Mouse (Mus musculus): ENCODE measurements at regions not wholly inside any gene's neighbourhood (a gene's known extent, or its start where the extent isn't known, plus 50 kb on each side); places are given as distances from the start of the nearest gene placed in this dataset.

DNA sequence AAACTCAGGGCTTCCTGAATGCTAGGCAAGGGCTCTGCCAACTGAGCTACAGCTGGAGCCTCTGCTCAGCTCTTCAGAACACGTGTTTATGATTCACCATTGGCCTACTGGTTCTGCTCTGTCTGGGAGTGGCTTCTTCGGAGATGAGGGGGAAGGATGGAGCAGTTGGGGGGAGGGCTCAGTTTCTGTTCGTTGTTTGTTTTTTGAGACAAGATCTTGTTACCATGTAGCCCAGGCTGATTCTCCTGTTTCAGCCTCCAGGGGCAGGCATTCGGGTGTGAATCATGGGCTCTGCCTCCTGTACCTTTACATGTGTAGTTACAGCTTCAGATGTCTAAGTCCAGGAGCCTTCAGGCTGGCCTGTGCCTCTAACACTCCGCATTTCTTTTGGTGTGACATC lies 285.3 kb upstream of the Gadl1 start:
- WGBS, result 23% methylated on average over 5 of the region's 5 CpGs
- Histone ChIP-seq H3K4me3 (replicated peaks) (no peak overlapping the region), H3K4me2 (replicated peaks) (no peak overlapping the region), H3K9ac (no peak overlapping the region), H3K9me3 (replicated peaks) (no peaks in the 10 kb centered on the region), H3K4me1 (peaks cover 9% of the 10 kb centered on the region; the same call in 1 of the 2 replicates), H3K36me3 (no peaks in the 10 kb centered on the region), H3K27ac (replicated peaks) (no peak overlapping the region), H3K27me3 (no peaks in the 10 kb centered on the region)
- ATAC-seq (ENCODE audit: insufficient number of reproducible peaks, low FRiP score, low TSS enrichment, low read depth), result no peak; the same call in 1 of the 2 replicates

DNA sequence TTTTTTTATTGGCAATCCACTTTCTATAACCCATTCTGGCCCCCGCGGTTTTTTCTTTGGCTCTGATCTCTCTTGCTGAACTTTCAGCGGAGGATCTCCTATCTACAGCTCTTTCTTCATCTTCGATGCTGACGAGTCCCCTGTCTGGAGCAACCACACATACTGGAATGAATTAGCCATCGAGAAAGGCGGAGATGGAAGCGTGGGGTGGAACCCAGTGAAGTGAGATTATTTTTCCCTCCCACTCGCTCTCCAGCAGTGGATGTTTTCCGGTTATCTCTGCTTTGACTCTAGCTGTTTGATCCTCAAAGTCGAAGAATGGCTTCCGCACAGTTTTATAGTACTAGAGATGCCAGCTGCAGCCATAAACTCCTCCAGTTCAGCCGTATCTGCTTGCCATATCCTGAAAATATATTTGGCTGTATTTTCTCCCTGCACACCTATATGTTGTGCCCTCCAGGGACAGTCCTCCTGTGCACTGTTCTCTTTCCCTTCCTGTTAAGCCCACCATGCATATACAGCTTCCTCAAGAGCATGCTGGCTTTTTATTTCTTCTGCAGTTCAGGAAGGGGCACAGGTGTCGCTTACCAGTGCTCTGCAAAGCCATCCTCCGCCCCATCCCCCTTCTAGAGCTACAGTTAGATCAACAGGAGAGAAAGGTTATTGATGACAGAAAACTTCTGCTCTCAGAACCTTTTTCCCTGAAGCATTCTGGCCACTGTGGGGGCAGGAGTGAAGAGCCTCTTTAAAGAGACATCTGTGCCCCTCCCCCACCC lies 284.3 kb upstream of the Gadl1 start:
- Histone ChIP-seq H3K4me3 (replicated peaks) (no peak overlapping the region), H3K4me1 (peaks cover 9% of the 10 kb centered on the region; the same call in 1 of the 2 replicates), H3K4me2 (replicated peaks) (no peak overlapping the region), H3K36me3 (no peaks in the 10 kb centered on the region), H3K9ac (no peak overlapping the region), H3K27me3 (no peaks in the 10 kb centered on the region), H3K27ac (replicated peaks) (no peak overlapping the region), H3K9me3 (replicated peaks) (no peaks in the 10 kb centered on the region)
- WGBS, result 61% methylated on average over 15 of the region's 15 CpGs
- ATAC-seq (ENCODE audit: insufficient number of reproducible peaks, low FRiP score, low TSS enrichment, low read depth), result no peak

DNA sequence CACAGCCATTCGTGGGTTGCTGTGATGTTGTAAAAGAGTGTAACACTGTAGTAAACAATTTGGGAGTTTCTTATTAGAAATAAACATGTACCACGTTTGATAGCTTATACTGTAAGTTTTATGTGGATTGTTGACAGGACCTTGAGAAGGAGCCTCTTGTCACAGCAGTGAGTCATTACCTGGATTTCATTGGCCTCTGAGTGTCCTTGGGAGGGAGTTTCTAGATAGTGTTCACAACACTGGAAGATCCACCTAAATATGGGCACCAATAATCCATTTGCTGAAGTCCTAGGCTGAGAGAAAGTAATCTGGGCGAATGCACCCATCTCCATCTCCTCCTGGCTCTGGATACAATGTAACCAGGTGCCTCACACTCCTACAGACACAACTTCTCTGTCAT lies 281.7 kb upstream of the Gadl1 start:
- H3K4me1 ChIP-seq, result peaks cover 9% of the 10 kb centered on the region; the same call in 1 of the 2 replicates
- no peak for ATAC-seq (ENCODE audit: insufficient number of reproducible peaks, low FRiP score, low TSS enrichment, low read depth)
- H3K9ac ChIP-seq, result no peak overlapping the region
- no peak overlapping the region for H3K4me2 ChIP-seq (replicated peaks)
- H3K4me3 ChIP-seq (replicated peaks), result no peak overlapping the region
- no peak overlapping the region for H3K27ac ChIP-seq (replicated peaks)
- no peaks in the 10 kb centered on the region for H3K9me3 ChIP-seq (replicated peaks)
- H3K27me3 ChIP-seq, result no peaks in the 10 kb centered on the region
- no peaks in the 10 kb centered on the region for H3K36me3 ChIP-seq
- whole genome bisulfite sequencing, result 75% methylated on average over 3 of the region's 3 CpGs

DNA sequence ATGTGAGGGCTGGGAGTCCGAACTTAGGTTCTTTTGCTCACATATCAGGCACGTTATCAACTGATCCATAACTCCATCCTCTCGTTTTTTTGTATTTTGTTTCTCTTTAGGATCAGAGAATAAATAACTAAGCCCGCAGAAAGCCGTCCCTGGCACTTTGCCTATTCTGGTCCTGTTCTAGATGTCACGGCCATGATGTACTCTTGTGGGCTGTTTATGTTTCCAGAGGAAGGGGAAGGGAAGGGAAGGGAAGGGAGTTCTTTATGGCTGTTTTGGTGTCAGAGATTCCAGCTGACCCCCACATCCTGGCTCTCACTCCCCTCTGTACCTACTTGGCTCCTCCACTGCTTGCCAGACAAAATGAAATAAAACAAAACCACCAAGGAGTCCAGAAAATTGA lies 272.1 kb upstream of the Gadl1 start:
- Histone ChIP-seq H3K36me3 (no peaks in the 10 kb centered on the region), H3K9me3 (replicated peaks) (no peaks in the 10 kb centered on the region), H3K27ac (replicated peaks) (no peak overlapping the region), H3K9ac (no peak overlapping the region), H3K4me1 (0 out of 2 replicates have a peak, but pooled peaks cover 6% of the 10 kb centered on the region), H3K27me3 (no peaks in the 10 kb centered on the region), H3K4me2 (replicated peaks) (no peak overlapping the region), H3K4me3 (replicated peaks) (no peak overlapping the region)
- WGBS, result 89% methylated on average over 6 of the region's 6 CpGs
- no peak for ATAC-seq (ENCODE audit: insufficient number of reproducible peaks, low FRiP score, low TSS enrichment, low read depth)

DNA sequence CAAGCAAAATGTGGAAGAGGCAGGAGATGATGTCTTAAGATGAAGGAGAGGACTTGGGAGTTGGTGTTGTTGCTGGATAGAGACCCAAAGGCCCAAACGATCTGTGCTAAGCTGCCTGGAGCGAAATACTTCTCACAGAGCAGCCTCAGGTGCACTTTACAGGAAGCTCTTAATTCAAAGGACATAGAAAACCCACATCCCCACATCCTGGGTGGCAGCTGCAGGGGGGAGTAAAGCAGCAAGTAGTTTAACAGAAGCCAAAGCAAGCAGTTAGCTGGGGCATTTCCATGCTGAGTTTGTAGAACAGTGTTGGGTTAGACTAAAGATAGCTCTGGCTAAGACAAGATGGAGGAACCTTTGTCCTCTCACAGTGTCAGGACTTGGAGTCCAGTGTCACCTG lies 268.5 kb upstream of the Gadl1 start:
- H3K4me1 ChIP-seq, result no peaks in the 10 kb centered on the region
- H3K36me3 ChIP-seq, result no peaks in the 10 kb centered on the region
- ATAC-seq (ENCODE audit: insufficient number of reproducible peaks, low FRiP score, low TSS enrichment, low read depth), result no peak
- no peak overlapping the region for H3K27ac ChIP-seq (replicated peaks)
- no peaks in the 10 kb centered on the region for H3K9me3 ChIP-seq (replicated peaks)
- H3K4me2 ChIP-seq (replicated peaks), result no peak overlapping the region
- no peak overlapping the region for H3K9ac ChIP-seq
- no peaks in the 10 kb centered on the region for H3K27me3 ChIP-seq
- no peak overlapping the region for H3K4me3 ChIP-seq (replicated peaks)
- WGBS, result 83% methylated on average over 2 of the region's 2 CpGs

DNA sequence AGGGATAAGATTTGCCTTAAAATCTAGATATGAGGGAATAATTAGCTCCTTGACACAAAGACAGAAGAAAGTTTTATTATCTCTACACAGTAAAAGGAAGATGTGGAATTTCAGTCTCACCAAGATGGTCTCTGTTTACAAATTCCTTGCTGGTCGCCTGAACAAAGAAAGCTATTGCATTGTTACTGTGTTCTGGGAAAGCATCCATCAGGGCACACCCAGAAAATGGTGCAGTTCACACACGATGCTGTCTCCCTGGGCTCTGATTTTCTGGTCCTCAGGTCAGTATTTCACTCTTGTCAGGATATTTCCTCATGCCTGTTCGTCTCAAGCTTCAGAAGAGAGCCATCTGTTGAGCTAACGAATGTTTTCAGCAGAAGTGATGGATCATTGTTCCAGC lies 267.2 kb upstream of the Gadl1 start:
- H3K27me3 ChIP-seq, result peaks cover 2% of the 10 kb centered on the region; the same call in 1 of the 2 replicates
- no peak overlapping the region for H3K27ac ChIP-seq (replicated peaks)
- H3K9me3 ChIP-seq (replicated peaks), result no peaks in the 10 kb centered on the region
- H3K4me1 ChIP-seq, result no peaks in the 10 kb centered on the region
- no peak for ATAC-seq (ENCODE audit: insufficient number of reproducible peaks, low FRiP score, low TSS enrichment, low read depth)
- WGBS, result 39% methylated on average over 4 of the region's 4 CpGs
- H3K9ac ChIP-seq, result no peak overlapping the region
- no peak overlapping the region for H3K4me2 ChIP-seq (replicated peaks)
- H3K4me3 ChIP-seq (replicated peaks), result no peak overlapping the region
- H3K36me3 ChIP-seq, result no peaks in the 10 kb centered on the region

DNA sequence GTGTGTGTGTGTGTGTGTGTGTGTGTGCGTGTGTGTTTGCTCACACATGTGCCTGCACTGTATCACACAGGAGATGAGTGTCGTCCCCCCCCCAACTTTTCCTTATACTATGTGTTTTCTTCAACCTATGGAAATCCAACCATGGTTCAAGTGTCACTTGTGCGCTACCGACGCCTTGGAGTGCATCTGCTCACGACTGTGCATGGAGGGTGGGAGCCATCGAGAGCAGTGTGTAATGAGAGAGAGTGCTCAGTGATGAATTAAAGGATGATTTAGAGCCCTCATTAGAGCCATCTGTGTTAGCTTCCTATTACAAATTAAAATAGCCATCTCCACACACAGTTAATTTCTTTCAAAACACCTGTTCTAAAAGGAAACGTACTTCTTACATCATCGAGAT lies 264.3 kb upstream of the Gadl1 start:
- Histone ChIP-seq H3K27me3 (peaks cover 2% of the 10 kb centered on the region; the same call in 1 of the 2 replicates), H3K36me3 (no peaks in the 10 kb centered on the region), H3K4me1 (no peaks in the 10 kb centered on the region), H3K9ac (no peak overlapping the region), H3K9me3 (replicated peaks) (no peaks in the 10 kb centered on the region), H3K4me3 (replicated peaks) (no peak overlapping the region), H3K4me2 (replicated peaks) (no peak overlapping the region), H3K27ac (replicated peaks) (no peak overlapping the region)
- ATAC-seq (ENCODE audit: insufficient number of reproducible peaks, low FRiP score, low TSS enrichment, low read depth), result no peak
- 77% methylated on average over 9 of the region's 9 CpGs for WGBS

DNA sequence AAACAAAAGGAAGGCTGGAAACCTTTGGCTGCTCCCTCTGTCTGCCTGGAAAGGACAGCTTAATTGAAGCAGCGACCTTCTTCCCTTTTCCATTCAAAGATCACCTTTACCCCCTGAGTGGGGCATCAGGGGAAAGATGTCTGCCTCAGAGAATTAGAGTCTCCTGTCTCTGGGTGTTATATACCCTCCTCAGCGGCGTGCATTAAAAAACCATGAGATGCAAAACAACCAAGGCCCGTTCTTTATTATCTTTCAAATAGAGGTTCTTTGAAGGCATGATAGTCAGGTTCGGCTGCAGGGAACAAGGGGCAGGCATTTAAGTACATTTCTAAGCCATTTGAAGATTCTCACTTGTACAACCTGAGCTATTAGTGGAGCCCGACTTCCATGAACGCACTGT lies 263.0 kb upstream of the Gadl1 start:
- Histone ChIP-seq H3K9me3 (replicated peaks) (no peaks in the 10 kb centered on the region), H3K27me3 (peaks cover 2% of the 10 kb centered on the region; the same call in 1 of the 2 replicates), H3K36me3 (no peaks in the 10 kb centered on the region), H3K4me2 (replicated peaks) (no peak overlapping the region), H3K27ac (replicated peaks) (no peak overlapping the region), H3K4me3 (replicated peaks) (no peak overlapping the region), H3K4me1 (no peaks in the 10 kb centered on the region), H3K9ac (no peak overlapping the region)
- no peak for ATAC-seq (ENCODE audit: insufficient number of reproducible peaks, low FRiP score, low TSS enrichment, low read depth)
- WGBS, result 59% methylated on average over 7 of the region's 7 CpGs

DNA sequence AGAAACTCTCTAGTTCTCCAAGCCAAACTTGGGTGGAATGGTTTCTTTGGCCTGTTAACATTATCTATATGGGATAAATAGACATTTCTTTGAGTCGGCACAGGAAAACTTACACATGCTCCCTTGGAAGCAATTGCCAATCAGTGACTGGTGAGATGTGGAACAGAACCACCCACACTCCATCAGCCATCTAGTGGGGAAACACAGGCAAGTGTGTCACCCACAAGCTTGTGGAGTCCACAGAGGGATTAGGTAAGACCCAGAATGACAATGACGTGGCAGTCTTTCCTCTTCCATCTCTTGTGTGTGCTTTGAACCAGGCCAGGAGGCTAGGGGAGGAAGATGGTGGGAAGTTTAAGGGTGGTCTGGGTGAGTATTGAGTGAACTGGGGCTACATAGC lies 257.5 kb upstream of the Gadl1 start:
- no peak for ATAC-seq (ENCODE audit: insufficient number of reproducible peaks, low FRiP score, low TSS enrichment, low read depth)
- Histone ChIP-seq H3K4me3 (replicated peaks) (no peak overlapping the region), H3K27me3 (no peaks in the 10 kb centered on the region), H3K9me3 (replicated peaks) (no peaks in the 10 kb centered on the region), H3K36me3 (no peaks in the 10 kb centered on the region), H3K9ac (no peak overlapping the region), H3K4me2 (replicated peaks) (no peak overlapping the region), H3K4me1 (no peaks in the 10 kb centered on the region), H3K27ac (replicated peaks) (no peak overlapping the region)
- WGBS, result 91% methylated on average over 2 of the region's 2 CpGs

DNA sequence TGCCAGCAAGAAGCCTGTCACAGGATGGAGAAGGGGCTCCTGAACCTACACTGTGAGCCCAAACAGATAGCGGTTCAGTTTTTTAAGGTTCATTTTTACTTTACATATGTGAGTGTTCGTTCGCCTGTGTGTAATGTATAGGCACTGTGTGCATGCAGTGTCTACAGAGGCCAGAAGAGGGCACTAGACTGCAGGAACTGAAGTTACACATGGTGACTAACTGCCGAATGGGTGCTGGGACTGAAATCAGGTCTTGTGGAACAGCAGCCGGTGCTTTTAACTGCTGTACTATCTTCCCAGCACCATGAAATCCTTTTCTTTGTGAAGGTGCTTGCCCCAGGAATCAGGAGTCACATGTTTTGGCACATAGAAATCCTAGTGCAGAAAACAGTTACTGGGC lies 256.1 kb upstream of the Gadl1 start:
- H3K4me1 ChIP-seq, result no peaks in the 10 kb centered on the region
- H3K9me3 ChIP-seq (replicated peaks), result no peaks in the 10 kb centered on the region
- no peaks in the 10 kb centered on the region for H3K36me3 ChIP-seq
- no peak overlapping the region for H3K4me2 ChIP-seq (replicated peaks)
- 93% methylated on average over 5 of the region's 5 CpGs for WGBS
- H3K9ac ChIP-seq, result no peak overlapping the region
- no peak overlapping the region for H3K27ac ChIP-seq (replicated peaks)
- no peak for ATAC-seq (ENCODE audit: insufficient number of reproducible peaks, low FRiP score, low TSS enrichment, low read depth)
- H3K4me3 ChIP-seq (replicated peaks), result no peak overlapping the region
- no peaks in the 10 kb centered on the region for H3K27me3 ChIP-seq

DNA sequence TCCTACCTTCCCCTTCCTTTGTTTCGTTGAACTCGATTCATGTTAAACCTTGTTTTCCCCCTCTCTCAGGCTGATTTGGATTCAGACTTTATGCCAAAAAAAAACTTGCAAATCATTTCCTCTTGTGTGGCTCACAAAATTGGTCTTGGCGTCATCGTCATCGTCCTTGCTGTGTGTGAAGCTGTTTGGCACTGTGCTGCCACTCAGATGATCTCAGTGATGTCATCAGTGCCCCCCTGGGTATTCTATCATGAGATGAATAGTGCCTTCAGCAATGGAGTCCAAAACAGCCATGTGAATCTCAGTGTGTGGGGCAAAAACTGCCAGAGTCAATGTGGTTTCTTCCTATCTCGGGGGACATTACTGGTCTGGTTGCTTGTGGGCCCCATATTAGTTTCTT lies 254.3 kb upstream of the Gadl1 start:
- ATAC-seq (ENCODE audit: insufficient number of reproducible peaks, low FRiP score, low TSS enrichment, low read depth), result no peak
- no peak overlapping the region for H3K4me3 ChIP-seq (replicated peaks)
- 70% methylated on average over 6 of the region's 6 CpGs for WGBS
- no peaks in the 10 kb centered on the region for H3K4me1 ChIP-seq
- H3K27ac ChIP-seq (replicated peaks), result no peak overlapping the region
- no peaks in the 10 kb centered on the region for H3K9me3 ChIP-seq (replicated peaks)
- H3K36me3 ChIP-seq, result no peaks in the 10 kb centered on the region
- H3K4me2 ChIP-seq (replicated peaks), result no peak overlapping the region
- no peaks in the 10 kb centered on the region for H3K27me3 ChIP-seq
- H3K9ac ChIP-seq, result no peak overlapping the region

DNA sequence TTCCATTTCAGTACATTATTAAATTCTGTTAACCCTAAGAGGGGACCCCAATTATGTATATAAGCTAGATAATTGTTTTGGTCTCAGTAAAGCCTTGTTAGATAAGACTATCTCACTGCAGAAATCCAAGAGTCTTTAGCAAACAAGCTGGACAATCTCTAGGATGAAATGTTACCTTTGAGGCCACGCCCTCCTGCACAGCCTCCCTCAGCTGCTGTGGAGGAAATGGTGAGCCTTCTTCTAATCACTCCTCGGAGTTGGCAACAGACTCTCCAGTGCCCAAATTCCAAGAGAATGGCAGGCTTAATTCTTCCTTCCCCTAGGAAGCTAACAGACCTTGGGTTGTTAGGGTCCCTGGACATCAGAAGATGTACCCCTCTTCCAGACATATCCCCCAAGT lies 252.7 kb upstream of the Gadl1 start:
- Histone ChIP-seq H3K9me3 (replicated peaks) (no peaks in the 10 kb centered on the region), H3K9ac (no peak overlapping the region), H3K27ac (replicated peaks) (no peak overlapping the region), H3K4me1 (no peaks in the 10 kb centered on the region), H3K27me3 (no peaks in the 10 kb centered on the region), H3K4me2 (replicated peaks) (no peak overlapping the region), H3K36me3 (no peaks in the 10 kb centered on the region), H3K4me3 (replicated peaks) (no peak overlapping the region)
- 48% methylated on average over 2 of the region's 2 CpGs for WGBS
- ATAC-seq (ENCODE audit: insufficient number of reproducible peaks, low FRiP score, low TSS enrichment, low read depth), result no peak

Data from embryonic facial prominence, embryonic 15.5 days (tissue).